Mouse (Mus musculus): ENCODE measurements around the gene B2m. TPM values are rescaled to one million over a fixed set of nuclear protein-coding genes. Genes with fewer than 3 reads are reported as not detected.
A peak's percentile ranks its signal among the peaks of the same experiment; 100 is the strongest.

The B2m gene
- polyA plus RNA-seq, 1 experiment from 2014 or later = 124 TPM

DNA sequence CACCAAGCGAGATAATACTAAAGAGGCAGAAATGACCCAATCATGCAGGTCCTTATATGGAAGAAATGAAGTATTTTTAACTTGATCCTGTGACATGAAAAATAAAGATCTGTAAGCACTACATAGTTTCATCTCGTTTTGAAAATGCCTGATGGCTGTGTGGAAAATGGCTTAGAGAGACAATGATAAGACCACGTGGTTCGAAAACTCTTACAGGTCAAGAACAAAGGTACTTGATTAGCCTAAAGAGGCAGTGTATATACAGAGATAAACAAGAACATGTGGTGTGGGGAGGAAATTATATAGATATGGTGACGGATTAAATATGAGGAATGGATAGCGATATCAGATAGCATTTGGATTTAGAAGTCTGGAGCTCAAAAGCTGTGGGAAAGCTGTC is 23.8 kb downstream of the B2m start:
- H3K4me3 ChIP-seq (ENCODE audit: low read depth, low read length) = no peak overlapping the region
- no peaks in the 10 kb centered on the region for H3K4me1 ChIP-seq (ENCODE audit: control insufficient read depth, insufficient read depth, low read length)
- H3K9ac ChIP-seq (ENCODE audit: low read length) = no peak overlapping the region
- no peak overlapping the region for H3K4me2 ChIP-seq
- no peak overlapping the region for H3K27ac ChIP-seq (ENCODE audit: low read depth, low read length)
- 91% methylated on average over 6 of the region's 6 CpGs for WGBS
- no peaks in the 10 kb centered on the region for H3K27me3 ChIP-seq (ENCODE audit: control insufficient read depth, insufficient read depth, low read length)
- ATAC-seq (ENCODE audit: low FRiP score) = no peak
- H3K9me3 ChIP-seq (ENCODE audit: control insufficient read depth, low read length) = no peaks in the 10 kb centered on the region
- no peak for DNase-seq (ENCODE audit: low spot score, missing footprints)
- H3K36me3 ChIP-seq (ENCODE audit: control insufficient read depth, insufficient read depth, low read length) = no peaks in the 10 kb centered on the region

DNA sequence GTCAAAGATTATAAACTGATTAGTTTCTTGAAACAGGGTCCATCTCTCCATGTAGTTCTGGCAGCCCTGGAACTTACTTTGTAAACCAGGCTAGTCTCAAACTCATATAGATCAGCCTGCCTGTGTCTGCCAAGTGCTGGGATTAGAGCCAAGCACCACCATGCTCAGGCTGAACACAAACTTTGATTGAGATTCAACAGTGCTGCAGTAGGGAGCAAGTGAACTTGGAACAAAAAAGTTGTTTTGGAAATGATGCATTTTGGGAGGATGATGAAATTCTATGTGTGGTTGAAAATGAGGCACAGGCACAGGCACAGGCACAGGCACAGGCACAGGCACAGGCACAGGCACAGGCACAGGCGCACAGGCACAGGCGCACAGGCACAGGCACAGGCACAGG is 24.7 kb downstream of the B2m start:
- no peak overlapping the region for H3K27ac ChIP-seq (ENCODE audit: low read depth, low read length)
- no peaks in the 10 kb centered on the region for H3K4me1 ChIP-seq (ENCODE audit: control insufficient read depth, insufficient read depth, low read length)
- H3K4me2 ChIP-seq = no peak overlapping the region
- WGBS = 96% methylated on average over 2 of the region's 2 CpGs
- H3K36me3 ChIP-seq (ENCODE audit: control insufficient read depth, insufficient read depth, low read length) = no peaks in the 10 kb centered on the region
- ATAC-seq (ENCODE audit: low FRiP score) = no peak
- no peak for DNase-seq (ENCODE audit: low spot score, missing footprints)
- no peak overlapping the region for H3K9ac ChIP-seq (ENCODE audit: low read length)
- H3K4me3 ChIP-seq (ENCODE audit: low read depth, low read length) = no peak overlapping the region
- H3K9me3 ChIP-seq (ENCODE audit: control insufficient read depth, low read length) = no peaks in the 10 kb centered on the region
- no peaks in the 10 kb centered on the region for H3K27me3 ChIP-seq (ENCODE audit: control insufficient read depth, insufficient read depth, low read length)

DNA sequence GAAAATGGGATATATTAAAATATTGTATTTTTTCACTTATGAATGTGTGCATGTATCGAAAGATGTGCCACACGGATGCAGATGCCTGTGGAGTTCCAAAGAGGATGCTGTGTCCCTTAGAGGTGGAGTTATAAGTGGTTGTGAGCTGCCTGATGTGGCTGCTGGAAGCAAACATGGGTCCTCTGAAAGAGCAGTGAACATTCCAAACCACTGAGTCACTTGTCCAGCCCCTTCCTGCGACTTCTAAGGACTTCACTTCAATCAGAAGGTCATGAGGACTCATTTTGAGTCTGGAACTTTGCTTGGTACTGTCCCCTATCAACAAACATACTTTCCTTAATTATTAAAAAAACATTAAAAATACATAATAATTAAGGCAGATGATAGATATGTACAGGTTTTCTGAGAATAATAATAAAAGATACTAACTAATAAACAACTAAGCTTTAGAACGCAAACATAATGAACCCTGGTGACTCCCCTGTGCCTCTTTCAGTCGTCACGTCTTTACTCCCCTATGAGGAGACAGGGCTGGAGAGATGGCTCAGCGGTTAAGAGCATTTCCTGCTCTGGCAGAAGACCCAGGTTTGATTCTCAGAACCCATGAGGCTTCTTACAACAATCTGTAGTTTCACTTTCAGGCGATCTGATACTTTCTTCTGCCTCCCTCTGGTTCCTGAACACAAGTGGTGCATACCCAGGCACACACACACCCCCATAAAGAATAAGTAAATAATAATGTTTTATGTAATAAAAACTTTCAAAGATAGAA is 32.8 kb downstream of the B2m start:
- ATAC-seq (ENCODE audit: low FRiP score) = no peak
- 82% methylated on average over 8 of the region's 8 CpGs for WGBS
- H3K4me2 ChIP-seq = no peak overlapping the region

DNA sequence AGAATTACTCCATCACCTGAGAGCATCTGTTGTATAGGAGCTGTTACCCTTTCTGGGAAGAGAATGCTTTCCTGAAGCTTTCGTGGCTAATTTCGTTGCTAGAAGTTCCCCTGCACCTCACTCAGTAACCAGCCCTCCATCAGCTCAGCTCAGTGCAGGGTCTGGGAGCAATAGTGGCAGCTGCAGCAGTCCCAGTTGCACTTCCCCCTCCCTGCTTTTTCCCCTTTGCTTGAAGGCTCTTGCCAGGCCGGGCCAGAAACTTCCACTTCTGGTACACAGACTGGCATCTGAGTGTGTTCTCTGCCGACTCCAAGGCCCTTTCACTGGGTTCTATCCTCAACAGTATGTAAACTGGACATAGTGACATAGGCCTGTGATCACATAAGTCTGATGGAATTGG is 37.6 kb downstream of the B2m start:
- WGBS = 87% methylated on average over 4 of the region's 4 CpGs
- Histone ChIP-seq H3K36me3 (ENCODE audit: control insufficient read depth, insufficient read depth, low read length) (no peaks in the 10 kb centered on the region), H3K9ac (ENCODE audit: low read length) (no peak overlapping the region), H3K4me2 (no peak overlapping the region), H3K27ac (ENCODE audit: low read depth, low read length) (no peak overlapping the region), H3K9me3 (ENCODE audit: control insufficient read depth, low read length) (no peaks in the 10 kb centered on the region), H3K27me3 (ENCODE audit: control insufficient read depth, insufficient read depth, low read length) (no peaks in the 10 kb centered on the region), H3K4me3 (ENCODE audit: low read depth, low read length) (no peak overlapping the region), H3K4me1 (ENCODE audit: control insufficient read depth, insufficient read depth, low read length) (no peaks in the 10 kb centered on the region)
- DNase-seq (ENCODE audit: low spot score, missing footprints) (peak; percentile 28), ATAC-seq (ENCODE audit: low FRiP score) (no peak)

More for the DNA sequence above, 32.8 kb downstream of the B2m start:
- H3K36me3 ChIP-seq (ENCODE audit: control insufficient read depth, insufficient read depth, low read length) = no peaks in the 10 kb centered on the region
- no peak for DNase-seq (ENCODE audit: low spot score, missing footprints)
- H3K27me3 ChIP-seq (ENCODE audit: control insufficient read depth, insufficient read depth, low read length) = no peaks in the 10 kb centered on the region
- H3K27ac ChIP-seq (ENCODE audit: low read depth, low read length) = no peak overlapping the region
- no peaks in the 10 kb centered on the region for H3K4me1 ChIP-seq (ENCODE audit: control insufficient read depth, insufficient read depth, low read length)
- H3K9ac ChIP-seq (ENCODE audit: low read length) = no peak overlapping the region
- H3K9me3 ChIP-seq (ENCODE audit: control insufficient read depth, low read length) = no peaks in the 10 kb centered on the region
- no peak overlapping the region for H3K4me3 ChIP-seq (ENCODE audit: low read depth, low read length)

DNA sequence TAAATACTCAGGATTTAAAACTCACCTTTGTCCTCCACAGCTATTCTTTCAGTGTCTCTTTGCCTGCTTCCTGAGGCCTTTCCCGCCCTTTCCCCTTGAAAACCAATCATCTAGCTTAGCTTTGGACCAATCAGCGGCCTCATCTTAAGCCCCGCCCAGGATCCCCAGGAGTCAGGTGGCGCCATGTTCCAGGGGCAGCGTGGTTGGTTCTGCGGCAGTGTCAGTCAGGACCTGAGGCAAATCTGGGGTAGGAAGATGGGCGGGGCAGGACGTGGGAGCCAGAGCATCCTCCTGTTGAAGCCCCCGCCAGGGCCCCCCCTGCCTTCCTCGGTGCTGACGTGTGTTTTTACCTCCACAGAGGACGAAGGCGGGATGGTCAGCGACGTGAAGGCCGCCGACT is 38.6 kb downstream of the B2m start, which contains the start of the genes Patl2 and Terb2:
Gene Patl2, minus strand, starts transcription at position 84 of the 400 bp plus-strand sequence.
Gene Terb2, plus strand, starts transcription at position 167 of the 400 bp plus-strand sequence.
- 76% methylated on average over 17 of the region's 17 CpGs for WGBS
- no peak within 1 kb of the TSS for H3K4me2 ChIP-seq
- no peak within 1 kb of the TSS for H3K27ac ChIP-seq (ENCODE audit: low read depth, low read length)
- no peak for ATAC-seq (ENCODE audit: low FRiP score)
- H3K36me3 ChIP-seq (ENCODE audit: control insufficient read depth, insufficient read depth, low read length) = no peaks in the 10 kb centered on the region
- no peaks in the 10 kb centered on the region for H3K27me3 ChIP-seq (ENCODE audit: control insufficient read depth, insufficient read depth, low read length)
- H3K4me1 ChIP-seq (ENCODE audit: control insufficient read depth, insufficient read depth, low read length) = no peaks in the 10 kb centered on the region
- peak; percentile 64 for DNase-seq (ENCODE audit: low spot score, missing footprints)
- H3K4me3 ChIP-seq (ENCODE audit: low read depth, low read length) = no peak within 1 kb of the TSS
- no peak within 1 kb of the TSS for H3K9ac ChIP-seq (ENCODE audit: low read length)
- no peaks in the 10 kb centered on the region for H3K9me3 ChIP-seq (ENCODE audit: control insufficient read depth, low read length)

DNA sequence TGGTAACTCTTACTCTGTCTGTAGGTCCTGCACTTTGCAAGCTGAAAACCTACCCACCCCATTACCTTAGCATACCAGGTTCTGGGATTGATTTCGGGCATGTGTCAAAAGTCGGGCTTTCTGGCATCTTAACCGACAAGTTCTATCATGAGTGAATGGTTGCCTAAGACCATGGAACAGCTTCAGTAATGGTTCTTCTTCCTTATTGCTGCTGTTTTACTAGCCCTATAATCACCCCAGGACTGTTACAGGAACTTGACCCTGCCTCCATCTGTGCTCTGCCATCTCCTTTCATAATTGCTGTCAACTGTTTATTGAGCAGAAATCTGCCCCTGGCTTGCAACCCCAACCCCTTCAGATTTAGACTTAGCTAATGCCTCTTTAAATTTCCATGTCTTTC is 39.3 kb downstream of the B2m start:
- Histone ChIP-seq H3K9me3 (ENCODE audit: control insufficient read depth, low read length) (no peaks in the 10 kb centered on the region), H3K9ac (ENCODE audit: low read length) (no peak overlapping the region), H3K4me3 (ENCODE audit: low read depth, low read length) (no peak overlapping the region), H3K36me3 (ENCODE audit: control insufficient read depth, insufficient read depth, low read length) (no peaks in the 10 kb centered on the region), H3K27ac (ENCODE audit: low read depth, low read length) (no peak overlapping the region), H3K4me1 (ENCODE audit: control insufficient read depth, insufficient read depth, low read length) (no peaks in the 10 kb centered on the region), H3K4me2 (no peak overlapping the region), H3K27me3 (ENCODE audit: control insufficient read depth, insufficient read depth, low read length) (no peaks in the 10 kb centered on the region)
- 98% methylated on average over 3 of the region's 3 CpGs for WGBS
- peak; percentile 59 for DNase-seq (ENCODE audit: low spot score, missing footprints)
- no peak for ATAC-seq (ENCODE audit: low FRiP score)

DNA sequence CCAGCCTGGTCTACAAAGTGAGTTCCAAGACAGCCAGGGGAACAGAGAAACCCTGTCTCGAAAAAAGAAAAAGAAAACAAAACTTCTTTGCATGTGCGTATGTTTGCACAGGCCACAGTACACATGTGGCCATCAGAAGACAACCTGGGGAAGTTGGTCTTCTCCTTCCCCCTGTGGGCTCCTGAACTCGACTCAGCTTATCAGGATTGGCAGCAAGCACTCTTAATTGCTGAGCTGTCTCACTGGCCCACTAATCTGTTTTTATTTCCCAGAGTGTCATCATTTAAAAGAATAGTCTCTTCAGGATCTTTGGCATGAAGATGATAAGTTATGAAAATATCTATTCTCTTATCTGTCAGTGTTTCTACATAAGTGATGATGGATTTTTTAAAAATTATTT is 44.4 kb downstream of the B2m start:
- H3K27ac ChIP-seq (ENCODE audit: low read depth, low read length) = no peak overlapping the region
- no peak for ATAC-seq (ENCODE audit: low FRiP score)
- no peaks in the 10 kb centered on the region for H3K4me1 ChIP-seq (ENCODE audit: control insufficient read depth, insufficient read depth, low read length)
- no peaks in the 10 kb centered on the region for H3K9me3 ChIP-seq (ENCODE audit: control insufficient read depth, low read length)
- H3K36me3 ChIP-seq (ENCODE audit: control insufficient read depth, insufficient read depth, low read length) = no peaks in the 10 kb centered on the region
- no peak for DNase-seq (ENCODE audit: low spot score, missing footprints)
- no peak overlapping the region for H3K9ac ChIP-seq (ENCODE audit: low read length)
- no peak overlapping the region for H3K4me3 ChIP-seq (ENCODE audit: low read depth, low read length)
- H3K27me3 ChIP-seq (ENCODE audit: control insufficient read depth, insufficient read depth, low read length) = no peaks in the 10 kb centered on the region
- WGBS = 88% methylated on average over 3 of the region's 3 CpGs
- no peak overlapping the region for H3K4me2 ChIP-seq

DNA sequence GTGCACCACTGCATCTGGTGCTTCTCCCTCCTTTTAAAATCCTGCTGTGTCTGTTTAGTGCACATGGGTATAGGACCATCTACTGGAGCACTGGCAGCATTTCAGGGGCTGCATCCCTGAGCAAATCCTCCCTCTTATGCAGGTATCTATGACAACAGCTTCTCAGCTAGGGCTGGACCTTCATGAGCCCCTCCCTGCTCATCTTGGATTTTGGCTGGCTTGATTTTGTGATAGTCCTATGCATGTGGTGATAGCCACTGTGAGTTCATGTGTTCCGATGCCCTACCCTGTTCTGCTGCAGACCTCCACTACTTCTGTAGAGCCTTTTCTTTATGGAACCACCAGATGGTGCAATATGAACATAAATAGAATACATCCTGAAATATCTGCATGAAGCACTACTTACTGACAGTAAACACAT is 47.0 kb downstream of the B2m start:
- no peaks in the 10 kb centered on the region for H3K36me3 ChIP-seq (ENCODE audit: control insufficient read depth, insufficient read depth, low read length)
- no peak overlapping the region for H3K4me3 ChIP-seq (ENCODE audit: low read depth, low read length)
- DNase-seq (ENCODE audit: low spot score, missing footprints) (peak; percentile 84), ATAC-seq (ENCODE audit: low FRiP score) (no peak)
- no peaks in the 10 kb centered on the region for H3K27me3 ChIP-seq (ENCODE audit: control insufficient read depth, insufficient read depth, low read length)
- no peaks in the 10 kb centered on the region for H3K9me3 ChIP-seq (ENCODE audit: control insufficient read depth, low read length)
- H3K9ac ChIP-seq (ENCODE audit: low read length) = no peak overlapping the region
- H3K27ac ChIP-seq (ENCODE audit: low read depth, low read length) = no peak overlapping the region
- no peak overlapping the region for H3K4me2 ChIP-seq
- no peaks in the 10 kb centered on the region for H3K4me1 ChIP-seq (ENCODE audit: control insufficient read depth, insufficient read depth, low read length)
- 71% methylated on average over 1 of the region's 1 CpGs for WGBS

DNA sequence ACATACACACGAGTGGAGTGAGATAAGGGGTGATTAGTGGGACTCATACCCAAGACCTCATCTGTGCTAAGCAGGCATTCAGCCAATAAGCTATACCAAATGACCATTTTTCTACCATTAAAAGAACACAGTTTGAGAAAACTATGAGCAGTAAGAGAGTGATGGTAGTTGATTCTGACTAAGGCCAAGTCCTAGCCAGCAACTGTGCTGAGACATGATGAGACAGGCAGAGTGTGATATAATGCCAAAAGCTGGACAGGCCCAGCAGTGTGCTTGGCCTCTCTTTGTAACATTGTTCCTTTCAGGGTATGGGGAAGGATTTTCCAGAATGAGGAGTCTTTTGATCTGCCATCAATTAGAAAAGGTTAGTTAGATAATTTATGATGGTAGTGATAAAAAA is 54.0 kb downstream of the B2m start:
- H3K9me3 ChIP-seq (ENCODE audit: control insufficient read depth, low read length) = no peaks in the 10 kb centered on the region
- no peaks in the 10 kb centered on the region for H3K36me3 ChIP-seq (ENCODE audit: control insufficient read depth, insufficient read depth, low read length)
- no peaks in the 10 kb centered on the region for H3K27me3 ChIP-seq (ENCODE audit: control insufficient read depth, insufficient read depth, low read length)
- DNase-seq (ENCODE audit: low spot score, missing footprints) (no peak), ATAC-seq (ENCODE audit: low FRiP score) (no peak)
- H3K4me3 ChIP-seq (ENCODE audit: low read depth, low read length) = no peak overlapping the region
- no peak overlapping the region for H3K9ac ChIP-seq (ENCODE audit: low read length)
- no peak overlapping the region for H3K4me2 ChIP-seq
- H3K4me1 ChIP-seq (ENCODE audit: control insufficient read depth, insufficient read depth, low read length) = no peaks in the 10 kb centered on the region
- H3K27ac ChIP-seq (ENCODE audit: low read depth, low read length) = no peak overlapping the region
- WGBS = 83% methylated on average over 1 of the region's 1 CpGs
